Mouse (Mus musculus): ENCODE data around the gene Meis3. TPM values are rescaled to one million over a fixed set of nuclear protein-coding genes. Genes with fewer than 3 reads are reported as not detected.

The Meis3 gene
- total RNA-seq, 2 experiments from 2014 or later = 11.6 to 14.0 TPM

DNA sequence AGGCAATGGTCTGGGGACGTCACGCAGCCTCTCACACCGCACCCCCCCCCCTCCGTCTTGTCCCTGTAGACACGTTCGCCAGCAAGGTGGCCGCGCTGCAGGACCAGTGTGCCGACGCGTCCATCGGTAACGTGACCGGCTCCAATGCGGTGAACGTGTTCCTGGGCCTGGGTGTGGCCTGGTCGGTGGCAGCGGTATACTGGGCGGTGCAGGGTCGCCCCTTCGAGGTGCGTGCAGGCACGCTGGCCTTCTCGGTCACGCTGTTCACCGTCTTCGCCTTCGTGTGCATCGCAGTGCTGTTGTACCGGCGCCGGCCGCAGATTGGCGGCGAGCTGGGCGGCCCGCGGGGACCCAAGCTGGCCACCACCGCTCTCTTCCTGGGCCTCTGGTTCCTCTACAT is 16.2 kb upstream of the Meis3 start:
- DNase-seq = no peak

DNA sequence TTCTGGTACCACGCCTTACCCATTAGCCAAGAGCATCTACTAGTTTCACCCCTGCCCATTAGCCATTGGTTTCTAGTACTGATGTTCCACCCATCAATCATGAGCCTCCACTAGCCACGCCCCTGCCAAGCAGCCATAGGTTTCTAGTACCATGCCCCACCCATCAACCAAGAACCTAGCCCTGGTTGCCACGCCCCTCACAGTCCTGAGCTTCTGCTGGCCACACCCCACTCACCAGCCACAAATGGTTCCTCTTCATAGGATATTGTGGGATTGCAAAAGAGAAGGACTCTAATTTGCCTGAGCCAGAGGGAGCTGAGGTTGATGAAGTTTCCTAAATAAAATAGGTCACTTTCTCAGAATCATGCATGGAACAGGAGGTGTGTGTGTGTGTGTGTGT is 14.2 kb upstream of the Meis3 start:
- no peak for DNase-seq

DNA sequence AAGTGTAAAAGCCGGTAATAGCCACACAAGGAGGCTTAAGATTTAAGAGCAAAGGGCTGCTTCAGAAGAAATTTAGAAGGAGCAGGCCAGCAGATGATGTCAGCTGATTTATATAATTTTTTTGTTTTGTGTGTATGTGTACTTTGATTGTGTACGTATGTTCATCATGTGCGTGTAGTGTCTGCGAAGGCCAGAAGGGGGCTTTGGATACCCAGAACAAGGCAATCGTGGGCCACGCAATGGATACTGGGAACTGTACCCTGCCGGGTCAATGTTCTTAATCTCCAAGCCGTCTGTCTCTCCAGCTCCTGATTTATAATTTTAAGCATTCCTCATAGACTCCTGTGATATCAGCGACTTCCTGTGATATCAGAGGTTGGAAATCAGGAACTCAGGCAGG is 13.6 kb upstream of the Meis3 start:
- DNase-seq = no peak

DNA sequence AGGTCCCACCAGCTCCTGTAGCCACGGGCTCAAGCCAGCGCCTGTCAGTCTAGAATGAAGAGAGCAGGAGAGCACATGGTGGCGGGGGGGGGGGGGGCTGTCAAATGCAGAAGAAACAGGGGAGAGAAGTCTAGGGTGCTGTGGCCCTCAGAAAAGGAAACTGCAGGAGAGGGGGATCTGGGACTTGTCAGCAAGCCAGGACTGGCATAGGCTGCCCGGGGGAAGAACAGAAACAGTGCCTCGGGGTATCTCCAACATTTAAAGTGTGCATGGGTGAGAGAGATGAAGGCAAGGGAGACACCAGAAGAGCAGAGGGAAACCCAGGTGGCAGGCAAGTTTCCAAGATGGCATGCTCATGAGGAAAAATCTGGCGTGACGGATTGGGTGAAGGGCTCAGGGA is 12.9 kb upstream of the Meis3 start:
- no peak for DNase-seq

DNA sequence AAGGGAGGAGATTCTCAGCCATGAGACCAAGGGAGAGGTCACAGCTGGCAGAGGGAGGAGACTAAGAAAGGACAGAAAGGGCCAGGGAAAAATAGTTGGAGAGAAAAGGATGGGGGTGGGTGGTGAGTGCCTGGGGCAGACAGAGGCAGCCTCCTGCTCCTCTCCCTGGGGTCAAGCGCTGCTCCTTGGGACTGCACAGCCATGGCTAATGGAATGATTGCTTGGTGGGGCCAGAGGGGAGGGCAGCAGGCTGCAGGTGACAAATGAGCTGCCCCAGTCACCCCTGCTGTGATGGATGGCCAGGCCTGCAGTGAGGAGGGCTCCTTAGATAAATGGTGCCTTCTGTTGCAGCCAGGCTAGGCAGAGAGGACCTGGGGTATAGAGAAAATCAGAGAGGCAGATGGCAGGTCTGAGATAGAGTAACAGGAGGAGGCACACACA is 2.7 kb upstream of the Meis3 start:
- DNase-seq = no peak

DNA sequence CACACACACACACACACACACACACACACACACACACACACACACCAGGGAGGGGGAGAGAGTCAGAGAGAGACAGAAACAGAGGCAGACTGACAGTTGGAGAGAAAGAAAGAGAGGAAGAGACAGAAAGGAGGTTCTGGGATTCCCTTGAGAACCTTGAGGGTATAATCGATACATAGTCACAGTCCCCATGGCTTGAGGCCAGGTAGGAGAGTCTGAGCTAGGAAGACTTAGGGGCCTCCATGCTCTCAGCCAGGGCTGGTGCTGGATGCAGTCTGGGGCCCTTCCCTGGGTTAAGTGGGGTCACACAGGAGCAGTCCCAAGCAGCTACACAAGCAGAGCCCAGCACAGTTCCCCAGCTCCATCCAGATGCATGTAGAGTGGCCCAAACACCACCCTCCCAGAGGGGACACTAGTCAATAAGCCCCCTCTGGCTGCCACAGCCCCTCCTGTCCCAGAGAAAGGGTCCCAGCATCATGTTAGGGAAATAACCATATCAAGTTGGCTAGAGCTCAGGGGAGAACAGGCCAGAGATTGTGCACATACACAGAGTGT is 2.2 kb upstream of the Meis3 start:
- no peak for DNase-seq

DNA sequence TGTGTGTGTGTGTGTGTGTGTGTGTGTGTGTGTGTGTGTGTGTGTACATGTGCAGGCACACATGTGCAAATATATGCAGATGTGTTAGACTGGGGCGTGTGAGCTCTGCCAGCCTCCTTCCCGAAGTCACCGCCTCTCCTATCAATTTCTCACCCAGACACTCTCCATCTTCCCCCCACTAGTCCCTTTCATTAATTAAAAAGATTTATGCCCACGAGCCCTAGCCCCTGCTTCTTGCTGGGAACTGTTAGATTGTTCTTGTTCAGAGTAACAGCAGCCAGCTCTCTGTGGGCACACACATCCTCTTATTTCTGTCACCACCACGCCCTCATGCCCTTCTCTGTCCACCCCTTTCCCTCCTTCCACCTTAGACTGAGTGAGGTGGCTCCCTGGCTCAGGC is 1.7 kb upstream of the Meis3 start:
- DNase-seq = no peak

DNA sequence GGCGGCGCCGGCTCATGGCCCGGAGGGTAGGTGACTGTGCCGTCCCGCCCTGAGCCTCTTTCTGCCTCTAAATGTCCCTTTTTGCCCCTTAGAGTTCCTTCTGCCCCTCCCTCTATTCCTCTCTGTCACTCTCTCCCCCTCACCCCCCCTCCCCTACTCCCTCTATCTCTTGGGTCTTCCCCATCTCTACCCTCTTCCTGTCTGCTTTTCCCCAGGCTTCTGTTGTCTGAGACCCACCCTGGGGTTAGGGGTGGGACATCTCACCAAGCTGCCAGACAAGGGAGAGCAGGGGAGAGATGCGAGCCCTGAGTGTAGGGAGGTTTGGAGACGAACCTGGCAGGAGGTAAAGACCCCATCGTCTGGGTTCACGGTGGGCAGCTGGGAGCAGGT is 647 bp downstream of the Meis3 start:
- DNase-seq = no peak

DNA sequence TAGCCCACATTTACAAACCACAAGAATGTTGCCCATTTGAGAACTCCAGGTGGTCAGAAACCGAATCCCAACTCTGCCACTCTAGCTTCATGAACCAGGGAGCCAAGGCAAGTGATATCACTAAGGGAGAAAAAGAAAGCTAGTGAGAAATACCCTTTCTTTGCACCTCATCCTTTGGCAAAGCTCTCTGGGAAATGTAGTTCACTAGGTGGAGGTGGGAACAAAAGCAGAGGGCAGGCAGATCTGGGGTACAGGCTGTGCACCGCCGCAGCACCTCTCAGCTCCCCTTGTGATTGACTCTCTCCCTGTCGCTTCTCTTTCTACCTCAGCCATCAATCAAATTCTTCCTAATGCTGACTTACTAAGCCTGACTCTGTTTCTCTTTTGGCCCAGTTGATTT is 3.2 kb downstream of the Meis3 start:
- DNase-seq = no peak

DNA sequence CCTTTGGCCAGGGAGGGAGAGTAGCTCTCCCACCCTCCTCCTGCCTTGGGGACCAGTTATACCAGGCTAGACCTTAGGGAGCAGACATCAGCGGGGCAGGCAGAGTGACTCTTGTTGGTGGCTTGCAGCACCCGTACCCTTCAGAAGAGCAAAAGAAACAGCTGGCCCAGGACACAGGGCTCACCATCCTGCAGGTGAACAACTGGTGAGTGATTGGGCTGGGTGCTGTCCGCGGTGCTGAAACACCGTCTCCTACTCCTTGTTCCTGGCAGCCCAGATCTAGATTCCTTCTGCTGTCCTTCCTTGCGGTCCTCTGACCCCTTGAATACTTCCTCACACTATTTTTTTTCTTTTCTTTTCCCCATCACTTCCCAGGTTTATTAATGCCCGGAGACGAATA is 8.8 kb downstream of the Meis3 start:
- peak; percentile 63 to 76 for DNase-seq

DNA sequence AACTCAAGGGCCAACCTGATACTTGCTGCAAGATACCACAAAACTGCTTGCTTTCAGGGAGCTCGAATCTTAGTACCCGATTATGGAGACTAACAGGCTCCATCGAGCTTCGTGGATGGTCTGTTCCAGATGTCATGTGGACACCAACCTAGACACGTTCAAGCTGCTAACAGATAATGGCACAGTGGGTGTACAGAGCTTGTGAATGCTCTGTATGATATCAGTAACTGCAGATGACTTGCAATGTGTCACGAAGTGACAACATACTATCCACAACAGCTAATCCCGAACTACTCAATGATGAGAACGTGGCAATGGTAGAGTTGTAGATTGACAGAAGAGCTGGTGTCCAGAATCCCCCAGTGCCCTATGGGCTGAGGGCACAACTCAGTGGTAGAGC is 12.6 kb downstream of the Meis3 start:
- DNase-seq = no peak

DNA sequence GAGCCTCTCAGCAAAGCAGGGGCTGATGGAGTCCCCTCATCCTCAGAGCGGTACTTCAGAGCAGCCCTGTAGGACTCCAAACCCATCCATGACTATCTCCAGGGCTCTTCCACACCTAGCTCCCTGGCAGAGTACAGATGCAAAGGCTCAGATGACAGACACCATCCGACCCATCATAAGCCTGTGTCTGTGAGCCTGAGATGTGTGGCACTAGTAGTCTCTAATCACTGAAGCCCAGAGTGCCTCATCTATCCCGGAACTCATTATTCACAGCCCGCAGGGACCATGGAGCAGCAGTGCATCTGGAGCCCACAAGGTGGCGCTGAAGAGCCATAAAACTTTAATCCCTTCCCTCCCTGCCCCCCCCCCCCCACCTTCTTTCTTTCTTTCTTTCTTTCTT is 17.4 kb downstream of the Meis3 start:
- DNase-seq = peak; percentile 70 to 84

DNA sequence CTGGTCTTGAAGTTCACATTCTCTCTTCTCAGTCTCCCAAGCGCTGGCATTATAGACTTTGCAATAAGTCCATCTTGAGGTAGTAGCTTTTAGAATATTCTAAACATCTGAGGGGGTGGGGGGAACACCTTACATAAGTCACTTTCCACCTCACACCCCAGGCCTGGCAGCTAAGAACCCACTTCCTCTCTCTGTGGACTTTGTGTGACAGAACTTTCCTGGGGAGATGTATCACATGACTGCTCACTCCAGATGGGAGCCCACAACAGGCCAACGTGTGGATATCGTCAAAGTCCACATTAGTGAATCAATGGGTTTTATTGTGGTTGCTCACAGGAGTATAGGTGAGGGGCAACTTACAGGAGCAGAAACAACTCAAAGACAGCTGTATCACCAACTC is 18.8 kb downstream of the Meis3 start:
- DNase-seq = no peak

DNA sequence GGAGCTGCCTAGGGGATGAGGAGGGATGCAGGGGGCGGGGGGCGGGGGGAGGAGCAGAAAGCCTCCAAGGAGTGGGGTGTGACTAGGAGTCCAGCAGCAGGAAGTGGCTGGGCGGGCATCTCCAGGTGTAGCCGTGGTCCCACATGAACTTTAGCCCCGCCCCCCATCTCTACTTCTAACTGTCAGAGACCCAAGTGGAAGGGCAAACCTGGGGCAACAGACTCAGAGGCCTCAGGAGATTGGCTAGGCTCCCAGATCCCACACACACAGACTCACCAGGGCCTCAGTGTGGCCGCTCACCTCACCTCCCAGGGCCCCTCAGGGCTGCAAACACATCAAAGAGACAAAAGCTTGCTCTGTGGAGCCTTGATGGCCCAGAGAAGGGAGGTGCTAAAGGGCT is 21.7 kb downstream of the Meis3 start:
- DNase-seq = no peak

DNA sequence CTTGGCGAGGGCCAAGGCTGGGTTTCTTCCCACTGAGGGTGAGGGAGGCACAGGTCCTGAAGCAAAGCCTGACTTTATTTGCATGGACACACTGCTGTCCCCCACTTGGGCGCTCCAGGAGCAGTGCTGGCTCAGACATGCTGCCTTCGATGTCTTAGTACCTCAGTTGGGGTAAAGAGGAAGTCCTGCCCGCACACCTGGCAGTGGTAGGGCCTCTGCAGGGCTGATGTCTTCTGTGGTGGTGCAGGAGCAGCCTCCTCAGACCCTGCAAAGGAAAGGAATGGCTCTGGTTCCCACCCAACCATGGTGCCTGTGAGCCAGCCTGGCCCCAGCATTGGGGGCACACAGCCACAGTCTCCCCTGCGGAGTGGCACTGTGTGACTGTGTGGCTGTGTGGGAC is 22.3 kb downstream of the Meis3 start:
- DNase-seq = no peak

DNA sequence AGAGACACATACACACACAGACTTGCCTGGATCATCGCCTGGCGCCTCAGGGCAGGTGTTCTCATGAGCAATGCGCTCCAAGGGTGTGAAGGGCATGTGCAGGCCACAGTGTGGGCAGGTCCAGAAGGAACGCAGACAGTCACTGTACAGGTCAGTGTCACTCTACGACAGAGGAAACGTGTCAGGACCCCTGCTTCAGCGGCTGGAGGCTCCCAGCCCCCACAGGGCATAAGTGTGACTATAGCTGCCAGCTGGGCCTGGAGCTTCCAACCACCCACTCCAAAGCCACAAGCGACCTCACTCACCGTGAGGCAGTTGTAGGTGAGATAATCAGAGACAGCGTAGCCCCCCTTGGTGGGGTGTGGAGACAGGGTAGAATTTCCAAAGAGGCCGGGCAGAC is 23.6 kb downstream of the Meis3 start:
- no peak for DNase-seq

DNA sequence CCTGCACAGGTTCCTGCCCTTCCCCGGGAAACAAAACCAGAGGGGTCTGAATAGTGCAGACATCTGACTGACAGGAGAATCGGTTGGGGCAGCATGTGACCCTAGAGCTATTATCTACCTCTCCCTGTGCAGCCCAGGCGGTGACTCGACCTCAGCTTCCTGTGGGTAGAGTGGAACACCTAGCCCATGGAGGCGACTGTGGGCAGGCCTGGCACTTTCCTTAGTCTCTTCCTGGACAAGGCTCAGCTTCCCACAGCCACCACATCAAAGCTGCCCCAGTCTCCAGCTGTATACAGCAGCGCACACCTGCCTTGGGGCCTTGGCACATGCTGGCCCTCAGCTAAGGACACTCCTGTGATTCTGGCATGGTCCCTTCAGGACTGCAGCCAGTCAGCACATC is 26.2 kb downstream of the Meis3 start:
- no peak for DNase-seq

DNA sequence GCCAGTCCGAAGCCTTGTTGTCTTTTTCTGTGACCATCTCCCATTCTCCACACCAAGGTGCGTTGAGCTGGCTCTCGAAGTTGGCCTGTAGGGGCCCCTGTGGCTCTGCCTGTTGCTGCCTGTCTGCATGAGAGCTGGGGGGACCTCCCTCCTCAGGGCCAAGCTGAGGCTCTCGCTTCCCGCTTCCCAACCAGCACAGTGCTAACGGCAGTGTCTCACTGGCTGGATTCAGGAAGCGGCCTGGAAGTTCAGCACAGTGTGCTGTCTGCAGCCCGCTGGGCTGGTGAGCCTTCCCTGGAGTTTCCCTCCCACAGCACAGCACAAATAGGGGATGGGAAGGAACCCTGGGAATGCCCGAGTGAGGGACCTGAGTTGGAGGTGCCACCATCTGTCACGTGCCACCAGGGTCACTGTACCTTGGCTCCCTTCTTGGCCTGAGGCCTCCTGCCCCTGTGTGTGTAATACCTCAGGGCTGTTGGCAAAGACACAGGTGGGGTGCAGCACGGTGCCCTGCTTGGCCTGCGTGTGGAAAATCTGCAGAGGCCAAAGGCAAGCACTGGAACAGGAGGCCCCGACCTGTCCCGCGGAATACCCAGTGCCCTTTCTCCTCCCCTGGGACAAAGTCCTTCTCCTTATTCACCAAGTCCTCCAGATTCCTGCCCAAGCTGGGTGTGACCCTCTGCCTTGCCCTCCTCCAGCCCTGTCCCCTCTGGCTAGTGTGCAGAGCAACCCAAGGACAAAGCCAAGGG is 28.0 kb downstream of the Meis3 start:
- peak in 1 of 2 experiments; percentile 18 for DNase-seq

DNA sequence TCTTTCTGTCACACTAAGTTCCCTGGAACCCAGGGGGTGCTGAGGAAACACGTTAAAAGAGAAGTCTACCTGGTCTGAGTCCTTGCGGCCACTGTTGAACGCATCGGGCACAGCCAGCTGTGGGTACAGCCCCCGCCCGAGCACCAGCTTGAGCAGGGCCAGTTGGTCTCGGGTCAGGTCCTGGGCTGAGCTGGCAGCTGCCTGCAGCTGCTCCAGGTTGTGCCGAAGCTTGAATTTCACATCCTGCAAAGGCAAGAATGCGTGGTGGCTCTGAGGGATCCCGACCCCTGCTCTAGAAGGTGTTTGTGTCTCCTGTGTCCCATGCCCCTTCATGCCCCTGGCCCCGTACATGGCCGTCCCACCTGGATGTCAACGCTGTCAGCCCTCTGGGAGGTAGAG is 28.6 kb downstream of the Meis3 start:
- no peak for DNase-seq

DNA sequence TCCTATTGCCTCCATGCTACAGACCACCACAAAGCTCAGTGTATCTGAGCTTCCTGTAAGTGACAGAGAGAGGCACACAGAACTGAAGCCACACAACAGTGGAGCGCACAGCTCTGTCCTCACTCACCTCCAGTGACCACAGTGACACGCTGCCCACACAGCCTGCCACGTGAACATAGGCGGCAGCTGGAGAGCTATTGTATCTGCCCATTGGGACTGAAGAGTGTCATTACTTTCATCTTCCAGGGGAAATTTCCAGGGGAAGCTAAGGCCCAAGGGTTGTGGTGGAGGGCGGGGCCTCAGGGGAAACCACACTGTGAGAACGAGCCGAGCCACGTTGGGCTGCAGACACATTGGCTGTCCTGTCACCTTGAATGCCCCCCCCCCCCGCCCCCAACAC is 29.9 kb downstream of the Meis3 start:
- DNase-seq = no peak

DNA sequence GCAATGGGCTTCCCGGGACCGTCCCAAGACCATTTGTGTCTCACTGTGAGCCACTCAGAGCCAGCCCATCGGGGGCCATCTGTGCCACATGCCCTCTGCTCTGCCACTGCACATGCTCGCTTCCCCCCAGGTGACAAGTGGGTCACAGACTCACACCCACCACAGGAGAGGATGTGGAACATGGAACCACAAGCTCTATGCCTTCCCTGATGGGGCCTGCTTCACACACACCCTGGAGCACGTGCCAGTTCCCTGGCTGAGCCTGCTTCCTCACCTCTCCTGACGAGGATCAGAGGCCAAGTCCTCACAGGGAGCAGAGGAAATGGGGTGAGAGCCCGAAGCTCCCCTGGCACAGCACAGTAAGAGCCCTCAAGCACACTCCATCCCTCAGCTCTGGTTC is 32.2 kb downstream of the Meis3 start:
- DNase-seq = peak in 1 of 2 experiments; percentile 17

DNA sequence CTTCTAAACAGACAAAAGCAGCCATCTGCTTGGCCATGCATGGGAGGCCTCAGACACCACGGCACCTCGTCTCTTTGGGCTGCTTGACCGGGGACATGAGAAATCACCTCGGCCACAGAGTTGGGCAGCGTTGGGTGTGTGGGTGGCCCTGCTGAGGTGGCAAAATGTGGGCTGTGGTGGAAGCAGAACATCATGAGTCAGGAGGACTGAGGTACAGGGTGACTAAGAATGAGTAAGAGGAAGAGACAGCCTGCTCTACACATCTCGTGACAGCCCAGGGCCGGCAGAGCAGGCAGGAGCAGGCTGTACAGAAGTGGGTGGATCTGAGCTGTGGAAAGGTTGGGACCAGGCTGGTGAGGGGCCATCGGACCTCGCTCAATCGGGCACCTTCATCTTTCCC is 32.6 kb downstream of the Meis3 start:
- DNase-seq = peak; percentile 63 to 67

DNA sequence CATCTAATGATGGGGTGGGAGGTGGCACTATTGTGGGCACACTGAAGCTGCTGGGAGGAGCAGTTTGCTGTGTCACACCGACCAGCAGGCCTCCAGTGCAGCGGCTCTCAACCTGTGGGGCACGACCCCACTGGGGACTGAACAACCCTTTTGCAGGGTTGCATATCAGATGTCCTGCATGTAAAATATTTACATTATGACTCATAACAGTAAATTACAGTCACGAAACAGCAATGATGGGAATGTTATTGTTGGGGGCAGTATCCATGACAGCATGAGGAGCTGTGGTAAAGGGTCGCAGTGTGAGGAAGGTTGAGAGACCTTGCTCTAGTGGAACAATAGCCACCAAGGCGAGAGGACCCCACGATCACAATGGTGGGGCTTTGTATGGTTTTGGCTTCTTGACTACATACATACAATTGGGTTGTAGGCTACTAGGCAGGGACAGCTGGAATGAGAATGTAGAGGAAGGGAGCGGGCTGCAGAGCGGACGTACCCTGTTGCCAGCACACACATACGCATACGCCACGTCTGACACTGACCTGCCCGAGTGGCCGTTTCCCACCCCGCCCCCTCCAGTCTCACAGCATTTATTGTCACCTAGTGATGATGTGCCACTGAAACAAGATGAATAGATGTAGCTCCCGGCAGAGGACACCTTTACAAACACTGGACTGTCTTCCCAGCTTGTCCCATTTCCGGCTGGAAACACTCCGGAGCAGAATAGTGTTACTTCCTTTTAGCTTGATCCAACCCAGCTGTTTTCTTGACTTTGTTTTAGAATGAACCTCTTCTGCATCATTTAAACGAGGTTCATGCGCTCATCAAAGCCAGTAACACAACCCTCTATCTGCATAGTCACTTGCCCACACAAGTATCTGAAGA is 34.1 kb downstream of the Meis3 start:
- DNase-seq = no peak
